Mouse (Mus musculus) c-Kit-positive CD71-positive TER-119-positive erythroid progenitor cells, embryonic 14.5 days (primary cell): ENCODE results near the gene Col24a1.

Source experiments
- DNase-seq: peaks from one replicate; pipeline ENCODE4 v3.0.0-alpha.2; 2013; ENCODE audit warnings: low spot score

The Col24a1 gene

GRCm38 (mm10) chr3:145292337-145293134, at the start of gene Col24a1:
TSS of gene Col24a1 (plus strand) at chr3:145292472.
- no peak for DNase-seq

GRCm38 (mm10) chr3:145248040-145248439, 44.2 kb upstream of the Col24a1 start:
- DNase-seq, result no peak

- DNase-seq, result no peak
Observed at GRCm38 (mm10) chr3:145253066-145253465, 39.2 kb upstream of the Col24a1 start.

- DNase-seq, result no peak
Observed at GRCm38 (mm10) chr3:145254764-145255396, 37.4 kb upstream of the Col24a1 start.

- no peak for DNase-seq
Observed at GRCm38 (mm10) chr3:145256647-145257046, 35.6 kb upstream of the Col24a1 start.

- no peak for DNase-seq
Observed at GRCm38 (mm10) chr3:145259678-145260077, 32.6 kb upstream of the Col24a1 start.

- no peak for DNase-seq
Observed at GRCm38 (mm10) chr3:145263131-145263530, 29.1 kb upstream of the Col24a1 start.

- no peak for DNase-seq
Observed at GRCm38 (mm10) chr3:145268066-145268465, 24.2 kb upstream of the Col24a1 start.

- DNase-seq, result no peak
Observed at GRCm38 (mm10) chr3:145274191-145274590, 18.1 kb upstream of the Col24a1 start.

- DNase-seq, result no peak
Observed at GRCm38 (mm10) chr3:145293207-145293606, 935 bp downstream of the Col24a1 start.

GRCm38 (mm10) chr3:145293623-145294307, 1.5 kb downstream of the Col24a1 start:
- DNase-seq, result no peak

- no peak for DNase-seq
Observed at GRCm38 (mm10) chr3:145299980-145300591, 7.8 kb downstream of the Col24a1 start.

- DNase-seq, result no peak
Observed at GRCm38 (mm10) chr3:145305311-145305710, 13.0 kb downstream of the Col24a1 start.

- DNase-seq, result no peak
Observed at GRCm38 (mm10) chr3:145307209-145307608, 14.9 kb downstream of the Col24a1 start.

- no peak for DNase-seq
Observed at GRCm38 (mm10) chr3:145320587-145321274, 28.5 kb downstream of the Col24a1 start.

- no peak for DNase-seq
Observed at GRCm38 (mm10) chr3:145325402-145325801, 33.1 kb downstream of the Col24a1 start.

GRCm38 (mm10) chr3:145331642-145332041, 39.4 kb downstream of the Col24a1 start:
- no peak for DNase-seq

- DNase-seq, result no peak
Observed at GRCm38 (mm10) chr3:145334046-145334445, 41.8 kb downstream of the Col24a1 start.

GRCm38 (mm10) chr3:145337161-145337560, 44.9 kb downstream of the Col24a1 start:
- no peak for DNase-seq

- DNase-seq, result no peak
Observed at GRCm38 (mm10) chr3:145339851-145340499, 47.7 kb downstream of the Col24a1 start.

- no peak for DNase-seq
Observed at GRCm38 (mm10) chr3:145348690-145349089, 56.4 kb downstream of the Col24a1 start.
